Mouse (Mus musculus) lung, adult 2 months (tissue): ENCODE results near the gene Stk40.

Experiments used
- CTCF ChIP-seq: fragments of 200-500 bp; IDR thresholded peaks from 2 replicates; pipeline ENCODE4 v1.5.1; 2011; ENCODE audit warnings: mild to moderate bottlenecking, low read length, control low read depth; ENCODE audit not compliant: insufficient read depth
- POLR2A ChIP-seq: fragments of 200-500 bp; IDR thresholded peaks from 2 replicates; pipeline ENCODE4 v1.6.1; 2011; ENCODE audit warnings: low read depth, mild to moderate bottlenecking, control low read depth, low read length, borderline replicate concordance; ENCODE audit errors: extremely low read depth

DNA sequence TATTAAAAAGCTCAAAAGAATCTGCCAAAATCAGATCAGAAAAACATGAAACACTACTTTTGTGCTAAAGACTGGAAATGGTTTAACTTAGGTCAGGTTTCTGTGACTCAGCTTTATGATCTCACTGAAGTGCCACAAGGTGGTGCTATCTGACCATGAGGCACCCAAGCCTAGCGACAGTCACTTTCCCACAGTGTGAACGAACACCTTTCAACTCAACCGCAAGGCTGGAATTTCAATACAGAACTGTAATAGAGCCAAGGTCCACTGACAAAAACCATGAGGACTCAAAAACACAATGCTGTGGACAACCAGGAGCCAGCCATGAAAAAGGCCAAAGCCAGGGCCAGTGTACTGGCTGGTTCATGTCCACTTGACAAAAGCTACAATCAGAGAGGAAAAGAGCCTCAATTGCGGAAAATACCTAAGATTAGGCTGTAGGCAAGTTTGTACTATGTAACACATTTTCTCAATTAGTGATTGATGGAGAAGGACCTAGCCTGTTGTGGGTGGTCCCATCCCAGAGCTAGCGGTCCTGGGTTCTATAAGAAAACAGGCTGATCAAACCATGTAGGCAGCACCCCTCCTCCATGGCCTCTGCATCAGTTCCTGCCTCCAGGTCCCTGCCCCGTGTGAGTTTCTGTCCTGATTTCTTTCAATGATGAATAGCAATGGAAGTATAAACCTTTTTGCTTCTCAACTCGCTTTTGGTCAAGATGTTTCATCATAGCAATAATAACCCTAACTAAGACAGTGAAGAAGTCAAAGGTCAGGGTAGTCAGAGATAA is 77.6 kb downstream of the Stk40 start:
- no peak for TF ChIP-seq POLR2A
- TF ChIP-seq CTCF: peak; percentile 91
